In genomic region chr4:117309427-117309826, GRCm38 (mm10) we compare ENCODE assay signal across 34 mouse cellular contexts. TPM values are rescaled to one million over a fixed set of nuclear protein-coding genes. Genes with fewer than 3 reads are reported as not detected.
DNase-seq lines count a peak whose midpoint lies in the region; ATAC-seq and TF ChIP-seq lines count a peak whose summit lies in the region.
"Had no signal": no experiment of that assay in that cellular context is flagged by ENCODE, and none has a peak within 500 bp of the region (broad histone marks: within the 10 kb centered on the region; RNA-seq: fewer than 3 reads in every experiment).

No protein-coding gene starts in this region.

- no peak overlapping the region for H3K4me3 ChIP-seq in heart, adult 2 months
- H3K4me3 ChIP-seq in heart, embryonic 11.5 days (ENCODE audit: low read depth, low read length) = no peak overlapping the region
- no peak overlapping the region for H3K4me3 ChIP-seq in layer of hippocampus, adult 2 months
- H3K4me3 ChIP-seq in midbrain, postnatal 0 days (ENCODE audit: low read depth, low read length) = no peak overlapping the region
- no peak overlapping the region for H3K4me3 ChIP-seq in midbrain, embryonic 11.5 days (ENCODE audit: low read depth, low read length)
- H3K4me3 ChIP-seq in embryonic facial prominence, embryonic 10.5 days = no peak overlapping the region
- H3K4me3 ChIP-seq: erythroblast, embryonic 14.5 days; forebrain, embryonic 12.5 days; heart, embryonic 12.5 days; hindbrain, embryonic 10.5 days; limb, embryonic 10.5 days; limb, embryonic 15.5 days; stomach, embryonic 15.5 days had no signal

- ATAC-seq in heart, embryonic 11.5 days (replicated peaks; ENCODE audit: insufficient number of reproducible peaks, low FRiP score, low TSS enrichment) = no peak
- ATAC-seq in midbrain, postnatal 0 days (ENCODE audit: low FRiP score) = no peak
- no peak for ATAC-seq in midbrain, embryonic 11.5 days (ENCODE audit: low FRiP score)
- ATAC-seq: hindbrain, embryonic 16.5 days; intestine, embryonic 16.5 days had no signal

- no peaks in the 10 kb centered on the region for H3K9me3 ChIP-seq in heart, embryonic 11.5 days (replicated peaks; ENCODE audit: control insufficient read depth, low read length)
- H3K9me3 ChIP-seq in midbrain, postnatal 0 days (ENCODE audit: low read length) = no peaks in the 10 kb centered on the region
- no peaks in the 10 kb centered on the region for H3K9me3 ChIP-seq in midbrain, embryonic 11.5 days (ENCODE audit: control insufficient read depth, low read length)
- no peaks in the 10 kb centered on the region for H3K9me3 ChIP-seq in embryonic facial prominence, embryonic 10.5 days
- H3K9me3 ChIP-seq: forebrain, embryonic 12.5 days; hindbrain, embryonic 10.5 days; limb, embryonic 10.5 days; limb, embryonic 15.5 days; stomach, embryonic 15.5 days had no signal

- H3K4me1 ChIP-seq in heart, adult 2 months (ENCODE audit: control insufficient read depth, insufficient read depth, low read length) = no peaks in the 10 kb centered on the region
- H3K4me1 ChIP-seq in heart, embryonic 11.5 days (ENCODE audit: control insufficient read depth, insufficient read depth, low read length) = peaks cover 15% of the 10 kb centered on the region; the same call in 1 of the 2 replicates
- no peaks in the 10 kb centered on the region; the same call in 1 of the 2 replicates for H3K4me1 ChIP-seq in midbrain, postnatal 0 days (ENCODE audit: insufficient read depth, low read length)
- peaks cover 15% of the 10 kb centered on the region for H3K4me1 ChIP-seq in midbrain, embryonic 11.5 days (ENCODE audit: control insufficient read depth, insufficient read depth, low read length)
- peaks cover 53% of the 10 kb centered on the region for H3K4me1 ChIP-seq in embryonic facial prominence, embryonic 10.5 days

- WGBS in heart, adult 2 months = 95% methylated on average over 1 of the region's 1 CpGs
- WGBS in heart, embryonic 11.5 days (ENCODE audit: insufficient replicate concordance) = 93% methylated on average over 1 of the region's 1 CpGs
- 84% methylated on average over 1 of the region's 1 CpGs for WGBS in midbrain, postnatal 0 days
- WGBS in midbrain, embryonic 11.5 days = 85% methylated on average over 1 of the region's 1 CpGs
- 94% methylated on average over 1 of the region's 1 CpGs for WGBS in embryonic facial prominence, embryonic 10.5 days

- no peaks in the 10 kb centered on the region for H3K36me3 ChIP-seq in heart, adult 2 months (ENCODE audit: control insufficient read depth, insufficient read depth, low read length)
- no peaks in the 10 kb centered on the region for H3K36me3 ChIP-seq in heart, embryonic 11.5 days (ENCODE audit: control insufficient read depth, insufficient read depth, low read length)
- H3K36me3 ChIP-seq in midbrain, postnatal 0 days (ENCODE audit: insufficient read depth, low read length) = no peaks in the 10 kb centered on the region
- H3K36me3 ChIP-seq in midbrain, embryonic 11.5 days (ENCODE audit: control insufficient read depth, insufficient read depth, low read length) = no peaks in the 10 kb centered on the region
- H3K36me3 ChIP-seq in embryonic facial prominence, embryonic 10.5 days (replicated peaks) = no peaks in the 10 kb centered on the region
- H3K36me3 ChIP-seq: forebrain, embryonic 12.5 days; heart, embryonic 12.5 days; limb, embryonic 10.5 days; limb, embryonic 15.5 days; stomach, embryonic 15.5 days had no signal

- no peak for TF ChIP-seq EP300 in heart, adult 2 months (IDR thresholded peaks at IDR 0.05; ENCODE audit: insufficient read depth, low read depth, low read length)

- no peak overlapping the region for H3K27ac ChIP-seq in heart, adult 2 months
- no peak overlapping the region for H3K27ac ChIP-seq in heart, embryonic 11.5 days (ENCODE audit: low read depth, low read length)
- no peak overlapping the region for H3K27ac ChIP-seq in layer of hippocampus, adult 2 months
- H3K27ac ChIP-seq in midbrain, postnatal 0 days (ENCODE audit: low read depth, low read length) = no peak overlapping the region
- H3K27ac ChIP-seq in midbrain, embryonic 11.5 days (ENCODE audit: low read depth, low read length) = no peak overlapping the region
- no peak overlapping the region for H3K27ac ChIP-seq in embryonic facial prominence, embryonic 10.5 days (replicated peaks)
- H3K27ac ChIP-seq: forebrain, embryonic 12.5 days; hindbrain, embryonic 10.5 days; limb, embryonic 10.5 days; limb, embryonic 15.5 days; macrophage; stomach, embryonic 15.5 days had no signal

- no peak for TF ChIP-seq POLR2A in heart, adult 2 months (IDR thresholded peaks at IDR 0.05; ENCODE audit: insufficient read depth, low read depth, low read length)

- no peak overlapping the region for H3K9ac ChIP-seq in heart, adult 2 months (ENCODE audit: low read depth, low read length)
- no peak overlapping the region for H3K9ac ChIP-seq in heart, embryonic 11.5 days (ENCODE audit: low read depth, low read length)
- no peak overlapping the region for H3K9ac ChIP-seq in midbrain, postnatal 0 days (replicated peaks; ENCODE audit: low read length, poor library complexity, severe bottlenecking)
- H3K9ac ChIP-seq in midbrain, embryonic 11.5 days (ENCODE audit: low read length) = no peak overlapping the region
- H3K9ac ChIP-seq: forebrain, embryonic 12.5 days; heart, embryonic 12.5 days; limb, embryonic 15.5 days; stomach, embryonic 15.5 days had no signal

- intact Hi-C loops in heart, adult 2 months (cut with DNase I) = no loop called here

- no peak for DNase-seq in heart, adult 2 months
- no peak for DNase-seq in layer of hippocampus, adult 2 months (ENCODE audit: low spot score in 2 of 2)
- DNase-seq in layer of hippocampus, adult 18-20 months (ENCODE audit: low spot score in 2 of 2) = no peak
- no peak for DNase-seq in midbrain, postnatal 0 days (ENCODE audit: low spot score)
- DNase-seq in midbrain, embryonic 11.5 days (ENCODE audit: low spot score, missing footprints) = no peak
- DNase-seq in embryonic facial prominence, embryonic 10.5 days (ENCODE audit: low spot score) = no peak
- DNase-seq in cerebellum, postnatal 10 days = no peak
- DNase-seq: adrenal gland, postnatal 14 days; cerebellum, adult 11-12 months; cerebellum, adult 9-11 months; gastrocnemius, postnatal 25 days; heart, adult 11 months; heart, postnatal 14 days; kidney, adult 9 months; kidney, postnatal 25 days; lung, postnatal 10 days; midbrain, embryonic 14.5 days; right cerebral cortex, postnatal 25 days; thymus, postnatal 14 days had no signal

- H3K4me2 ChIP-seq in heart, embryonic 11.5 days = no peak overlapping the region
- H3K4me2 ChIP-seq in midbrain, postnatal 0 days (ENCODE audit: low read depth, low read length, poor library complexity, severe bottlenecking) = no peak overlapping the region
- no peak overlapping the region for H3K4me2 ChIP-seq in midbrain, embryonic 11.5 days
- H3K4me2 ChIP-seq: forebrain, embryonic 12.5 days; heart, embryonic 12.5 days; limb, embryonic 15.5 days; stomach, embryonic 15.5 days had no signal

- H3K27me3 ChIP-seq in heart, adult 2 months (ENCODE audit: control insufficient read depth, insufficient read depth, low read length) = no peaks in the 10 kb centered on the region
- peaks cover 25% of the 10 kb centered on the region for H3K27me3 ChIP-seq in heart, embryonic 11.5 days (ENCODE audit: control insufficient read depth, insufficient read depth, low read length)
- H3K27me3 ChIP-seq in midbrain, postnatal 0 days (ENCODE audit: insufficient read depth, low read length) = peaks cover 36% of the 10 kb centered on the region
- H3K27me3 ChIP-seq in midbrain, embryonic 11.5 days (ENCODE audit: control insufficient read depth, insufficient read depth, low read length) = peaks cover 36% of the 10 kb centered on the region
- H3K27me3 ChIP-seq in embryonic facial prominence, embryonic 10.5 days (replicated peaks; ENCODE audit: low read depth, poor library complexity, severe bottlenecking) = peaks cover 76% of the 10 kb centered on the region

- H3K79me2 ChIP-seq in heart, adult 2 months (replicated peaks; ENCODE audit: control insufficient read depth, insufficient read depth, low read length) = no peaks in the 10 kb centered on the region

- TF ChIP-seq CTCF in heart, adult 2 months (IDR thresholded peaks at IDR 0.05) = peak; percentile 26; the same call in 1 of the 2 replicates
- peak; percentile 49 for TF ChIP-seq CTCF in layer of hippocampus, adult 2 months (conservative IDR thresholded peaks at IDR 0.05)
- peak; percentile 32 for TF ChIP-seq CTCF in midbrain, postnatal 0 days (IDR thresholded peaks at IDR 0.05)

RNA-seq across cellular contexts. Expression of gene Armh1, which starts 57.5 kb away (rescaled TPM):
- not detected for total RNA-seq in heart, adult 2 months (2021)
- 0.43 TPM in 1 of 2 replicates, not detected in the other for polyA plus RNA-seq in heart, adult 2 months (2012; rRNA removed)
- polyA plus RNA-seq in heart, embryonic 11.5 days (2014; fragmentation: Nextera tagmentation; extraction: Ambion mirVana) = 0.14 TPM in 1 of 2 replicates, not detected in the other
- total RNA-seq in layer of hippocampus, adult 2 months (2021) = under 1 TPM; 0.47 to 0.59 TPM
- total RNA-seq in layer of hippocampus, adult 18-20 months (2021) = under 1 TPM; 0.57 to 0.86 TPM
- 1.8 and 3.1 TPM in 2 replicates for total RNA-seq in midbrain, postnatal 0 days (2014; rRNA removed)
- polyA plus RNA-seq in midbrain, postnatal 0 days (2015; fragmentation: Nextera tagmentation; extraction: Ambion mirVana) = 2.5 and 2.6 TPM in 2 replicates
- 0.34 and 0.40 TPM in 2 replicates for polyA plus RNA-seq in midbrain, embryonic 11.5 days (2014; fragmentation: Nextera tagmentation; extraction: Ambion mirVana)
- polyA plus RNA-seq in embryonic facial prominence, embryonic 10.5 days (2016; fragmentation: Nextera tagmentation; extraction: Ambion mirVana) = 0.26 TPM in 2 replicates
- total RNA-seq: common myeloid progenitor, adult 5-6 weeks; gastrocnemius, postnatal 25 days; megakaryocyte-erythroid progenitor cell, adult 5-6 weeks; neutrophil, adult 5-6 weeks had no signal
- polyA plus RNA-seq: erythroblast, embryonic 14.5 days; macrophage; neural tube, embryonic 11.5 days had no signal

RNA-seq across cellular contexts. Expression of gene Tmem53, which starts 57.7 kb away (rescaled TPM):
- total RNA-seq in heart, adult 2 months (2021) = 10 to 100 TPM; 25.0 to 30.6 TPM
- polyA plus RNA-seq in heart, adult 2 months (2012; rRNA removed) = 51.8 and 62.3 TPM in 2 replicates
- 16.0 and 16.5 TPM in 2 replicates for polyA plus RNA-seq in heart, embryonic 11.5 days (2014; fragmentation: Nextera tagmentation; extraction: Ambion mirVana)
- 1 to 10 TPM; 4.7 to 4.9 TPM for total RNA-seq in layer of hippocampus, adult 2 months (2021)
- 1 to 10 TPM; 5.1 to 6.0 TPM for total RNA-seq in layer of hippocampus, adult 18-20 months (2021)
- total RNA-seq in midbrain, postnatal 0 days (2014; rRNA removed) = 7.6 and 10.5 TPM in 2 replicates
- 9.7 and 12.6 TPM in 2 replicates for polyA plus RNA-seq in midbrain, postnatal 0 days (2015; fragmentation: Nextera tagmentation; extraction: Ambion mirVana)
- polyA plus RNA-seq in midbrain, embryonic 11.5 days (2014; fragmentation: Nextera tagmentation; extraction: Ambion mirVana) = 7.5 and 8.4 TPM in 2 replicates
- 10.8 and 11.6 TPM in 2 replicates for polyA plus RNA-seq in embryonic facial prominence, embryonic 10.5 days (2016; fragmentation: Nextera tagmentation; extraction: Ambion mirVana)
- total RNA-seq: common myeloid progenitor, adult 5-6 weeks; megakaryocyte-erythroid progenitor cell, adult 5-6 weeks; neutrophil, adult 5-6 weeks had no signal
